Mouse (Mus musculus) bone marrow, adult 2 months (tissue): ENCODE results near the gene Ccnb1.

Source experiments
- CTCF ChIP-seq: fragments of 200-500 bp; IDR thresholded peaks from 2 replicates; pipeline ENCODE4 v1.5.1; 2011; ENCODE audit warnings: low read length, control low read depth; ENCODE audit not compliant: control insufficient read depth, insufficient read depth
- POLR2A ChIP-seq: fragments of 200-500 bp; IDR thresholded peaks from 2 replicates; pipeline ENCODE4 v1.6.1; 2011; ENCODE audit warnings: low read depth, mild to moderate bottlenecking, control low read depth, low read length, borderline replicate concordance; ENCODE audit not compliant: control insufficient read depth

- TF ChIP-seq POLR2A (peak; percentile 69; the same call in 1 of the 2 replicates), CTCF (no peak)
Measured at GRCm38 (mm10) chr13:100744036-100744744, 42.2 kb downstream of the Ccnb1 start, which contains the start of gene Mrps36.
